Mouse (Mus musculus) adrenal gland, postnatal 10 days (tissue): ENCODE measurements around the gene Hexim2. TPM values are rescaled to one million over a fixed set of nuclear protein-coding genes. Genes with fewer than 3 reads are reported as not detected.

Source experiments
- DNase-seq: peaks from one replicate; pipeline ENCODE4 v3.0.0; 2021; ENCODE audit warnings: mixed read lengths
- total RNA-seq, 2 experiments: library from RNA; stranded (reverse); gene quantifications; 2 replicates each; pipeline ENCODE4 v1.2.3; 2021

Gene Hexim2
- total RNA-seq, 2 experiments from 2014 or later, result 4.8 to 8.9 TPM

- peak; percentile 77 for DNase-seq
These were observed 9.1 kb downstream of the Hexim2 start for GRCm38 (mm10) chr11:103141101-103141943.

DNA sequence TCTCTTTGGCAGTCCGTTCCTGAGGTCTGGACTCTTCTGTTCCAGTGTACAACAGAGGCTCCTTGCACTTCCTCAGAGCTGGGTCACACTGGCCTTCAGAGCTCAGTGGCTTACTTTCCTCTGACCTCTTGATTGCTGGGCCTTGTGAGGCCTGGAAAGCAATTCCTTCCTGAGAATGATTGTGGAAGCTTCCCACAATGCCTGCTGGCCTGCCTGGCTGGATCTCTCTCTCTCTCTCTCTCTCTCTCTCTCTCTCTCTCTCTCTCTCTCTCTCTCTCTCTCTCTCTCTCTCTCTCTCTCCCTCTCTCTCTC lies 9.7 kb downstream of the Hexim2 start:
- peak; percentile 60 for DNase-seq

- peak; percentile 82 for DNase-seq
These were observed 10.4 kb downstream of the Hexim2 start for GRCm38 (mm10) chr11:103142441-103143182.

- peak; percentile 69 for DNase-seq
These were observed 12.4 kb downstream of the Hexim2 start for GRCm38 (mm10) chr11:103144309-103145285.

DNA sequence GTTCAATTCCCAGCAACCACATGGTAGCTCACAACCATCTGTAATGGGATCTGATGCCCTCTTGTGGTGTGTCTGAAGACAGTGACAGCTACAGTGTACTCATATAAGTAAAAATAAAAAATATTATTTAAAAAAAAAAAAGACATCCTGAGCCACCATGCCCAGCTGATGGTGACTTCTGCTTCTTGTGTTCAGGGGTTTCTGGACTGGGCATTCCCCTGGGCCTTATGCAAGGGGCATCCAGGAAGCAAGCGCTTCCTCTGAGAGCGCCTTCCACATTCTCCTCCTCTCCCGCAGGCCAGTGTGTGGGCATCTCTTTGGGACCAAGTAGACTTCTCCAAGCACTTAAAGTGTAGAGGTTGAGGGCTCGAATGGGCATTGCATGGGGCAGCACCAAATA lies 14.2 kb downstream of the Hexim2 start:
- no peak for DNase-seq

- no peak for DNase-seq
These were observed 15.5 kb downstream of the Hexim2 start for GRCm38 (mm10) chr11:103147766-103148165.

DNA sequence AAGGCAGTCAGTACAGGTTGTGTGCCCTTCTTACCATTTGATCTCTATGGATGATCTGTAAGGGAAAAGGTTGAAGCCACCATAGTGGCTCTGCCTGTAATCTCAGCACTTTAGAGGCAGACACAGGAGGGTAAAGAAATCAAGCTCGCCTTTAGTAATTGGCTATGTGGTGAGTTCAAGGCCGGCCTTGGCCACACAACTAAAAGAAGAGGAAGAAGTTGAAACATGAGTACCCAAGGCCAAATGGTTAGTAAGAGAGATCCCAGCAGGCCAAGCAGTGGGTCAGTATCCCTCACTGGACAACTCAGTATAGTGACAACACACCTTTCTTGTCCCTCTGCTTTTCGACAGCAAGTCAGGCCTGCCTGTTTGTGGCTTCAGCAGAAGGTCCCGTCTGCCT lies 17.5 kb downstream of the Hexim2 start:
- DNase-seq, result no peak

DNA sequence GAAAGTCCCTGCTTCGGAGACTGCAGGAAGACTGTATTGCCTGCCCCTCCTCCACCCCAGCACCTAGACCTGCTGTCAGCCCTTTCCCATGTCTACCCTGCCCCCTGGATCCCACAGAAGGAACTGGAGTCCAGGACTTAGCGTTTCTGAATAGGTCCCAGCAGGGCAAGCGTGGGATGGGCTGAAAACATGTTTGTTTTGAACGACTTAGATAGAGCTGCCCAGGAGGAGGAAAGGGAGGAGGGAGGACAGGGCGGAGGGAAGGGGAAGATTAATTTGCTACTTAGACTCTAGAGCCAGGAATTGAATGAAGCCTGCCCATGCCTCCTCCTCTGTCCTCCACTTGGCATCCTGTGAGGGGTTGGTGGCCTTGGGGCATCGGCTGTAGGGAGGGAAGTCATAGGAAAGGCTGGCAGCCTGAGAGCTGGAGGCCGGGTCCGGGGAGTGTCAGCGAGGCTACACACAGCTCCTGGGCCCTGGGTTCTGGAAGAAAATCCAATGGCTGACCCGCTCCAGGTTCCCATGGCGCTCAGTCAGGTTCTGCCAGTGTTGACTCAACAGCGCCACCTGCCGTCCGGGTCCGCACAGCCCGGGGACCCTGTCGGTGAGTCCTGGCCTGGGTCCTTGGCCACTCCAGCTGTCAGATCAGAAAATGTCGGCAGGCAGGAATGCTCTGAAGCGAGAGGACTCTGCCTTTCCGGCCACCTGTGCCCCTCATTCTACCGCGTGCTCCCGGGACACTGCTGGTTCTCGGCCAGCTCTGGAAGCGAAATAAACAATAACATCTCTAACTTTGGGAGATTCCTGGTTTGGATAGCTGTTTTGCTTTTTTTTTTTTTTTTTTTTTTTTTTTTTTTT lies 26.6 kb downstream of the Hexim2 start:
- DNase-seq, result peak; percentile 99

DNA sequence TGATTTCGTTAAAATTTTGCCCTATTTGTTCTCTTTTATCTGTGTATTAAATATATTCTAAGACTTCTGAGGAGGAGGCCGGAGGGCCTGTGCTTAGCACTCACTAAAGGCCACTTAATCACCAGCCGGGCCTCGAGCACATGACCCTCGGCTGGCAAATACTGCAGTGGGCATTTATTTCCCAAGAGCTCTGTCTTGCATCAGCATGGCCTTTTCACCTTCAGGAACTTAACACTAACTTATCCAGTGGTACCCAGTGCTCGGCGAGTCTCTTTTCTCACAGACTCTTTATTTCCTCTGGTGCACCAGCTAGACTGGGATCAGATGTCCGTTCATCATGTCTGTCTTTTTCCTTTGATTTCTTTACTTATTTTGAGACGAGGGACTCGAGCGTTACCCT lies 28.5 kb downstream of the Hexim2 start:
- no peak for DNase-seq

GRCm38 (mm10) chr11:103161449-103161848 lies 29.2 kb downstream of the Hexim2 start:
- DNase-seq, result peak; percentile 9

DNA sequence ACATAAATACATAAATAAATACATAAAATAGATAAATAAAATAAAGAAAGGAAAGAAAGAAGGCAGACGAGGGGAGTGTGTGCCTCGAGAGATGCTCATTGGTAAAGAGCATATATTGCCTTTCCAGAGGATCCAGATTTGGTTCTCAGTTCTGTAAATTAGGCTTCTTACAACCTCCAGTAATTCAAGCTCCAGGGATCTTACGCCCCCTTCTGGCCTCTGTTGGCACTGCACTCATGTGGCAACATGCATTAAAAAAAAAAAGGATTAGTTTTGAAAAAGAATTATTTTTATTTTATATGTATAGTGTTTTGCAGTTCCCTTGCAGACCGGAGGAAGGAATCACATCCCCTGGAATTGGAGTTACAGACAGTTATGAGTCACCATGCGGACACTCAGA lies 29.9 kb downstream of the Hexim2 start:
- DNase-seq, result peak; percentile 56

DNA sequence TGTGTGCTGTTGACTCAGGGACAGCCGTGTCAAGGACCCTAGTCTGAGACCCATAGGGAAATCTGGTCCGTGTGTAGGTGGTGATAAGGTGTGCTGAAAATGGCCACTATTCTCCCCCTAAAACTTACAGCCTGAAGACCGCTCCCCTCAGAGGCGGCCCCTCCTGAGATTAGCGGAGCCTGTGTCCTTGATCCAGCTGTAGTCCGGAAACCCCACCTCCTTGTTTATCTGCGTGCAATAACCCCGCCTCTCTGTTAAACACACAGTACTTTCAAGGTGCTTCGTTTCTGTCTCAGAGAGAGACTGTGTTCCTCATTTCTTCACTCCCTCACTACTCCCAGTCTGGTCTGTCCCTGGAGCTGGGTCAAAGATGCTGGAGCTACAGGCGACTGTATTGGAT lies 32.2 kb downstream of the Hexim2 start:
- peak; percentile 61 for DNase-seq

GRCm38 (mm10) chr11:103168690-103169390 lies 36.6 kb downstream of the Hexim2 start:
- peak; percentile 83 for DNase-seq

DNA sequence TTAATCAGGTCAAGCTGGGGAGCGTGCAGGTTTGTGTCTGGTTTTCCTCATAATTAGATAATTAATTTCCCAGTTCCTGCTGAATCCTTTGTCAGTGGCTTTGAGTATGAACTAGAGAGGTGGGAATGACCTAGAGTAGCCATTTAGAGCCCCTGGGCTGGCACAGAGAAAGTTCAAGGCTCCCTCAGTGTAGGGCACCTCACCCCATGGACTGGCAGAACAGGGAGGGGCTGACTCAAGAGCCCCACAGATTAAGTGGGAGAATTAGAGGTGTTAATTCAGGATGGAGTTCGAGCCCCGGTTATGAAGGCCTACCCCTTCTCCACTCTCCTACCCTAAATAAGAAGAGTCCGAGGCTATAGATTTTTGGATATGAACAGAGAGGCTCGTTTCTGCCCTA lies 37.4 kb downstream of the Hexim2 start:
- no peak for DNase-seq

DNA sequence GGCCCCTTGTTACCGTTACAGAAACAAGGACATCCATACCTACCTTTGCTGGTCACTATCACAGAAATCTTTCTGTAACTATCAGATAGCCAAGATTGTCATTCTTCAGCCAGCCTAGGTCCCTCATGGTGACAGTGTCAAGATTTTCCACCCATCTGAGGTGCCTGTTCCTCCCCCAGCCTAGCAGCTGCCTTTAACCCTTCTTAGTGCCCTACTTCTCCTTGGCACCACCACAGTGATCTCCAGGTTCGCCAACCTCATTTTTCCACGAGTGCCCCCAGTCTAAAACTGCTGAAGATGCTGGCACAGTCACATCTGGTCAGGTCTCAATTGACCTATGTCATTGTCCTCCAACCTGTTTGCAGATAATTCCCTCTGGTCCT lies 37.9 kb downstream of the Hexim2 start:
- DNase-seq, result no peak

- peak; percentile 60 for DNase-seq
These were observed 38.5 kb downstream of the Hexim2 start, which contains the start of gene Fmnl1 for GRCm38 (mm10) chr11:103170494-103171285. Fmnl1 (plus strand) TSS chr11:103171107.

- DNase-seq, result no peak
These were observed 39.0 kb downstream of the Hexim2 start for GRCm38 (mm10) chr11:103171286-103171620.

- DNase-seq, result no peak
These were observed 39.6 kb downstream of the Hexim2 start for GRCm38 (mm10) chr11:103171703-103172391.

- no peak for DNase-seq
These were observed 40.3 kb downstream of the Hexim2 start for GRCm38 (mm10) chr11:103172392-103173040.
